Mouse (Mus musculus): ENCODE results near the gene Akap9. TPM values are rescaled to one million over a fixed set of nuclear protein-coding genes. Genes with fewer than 3 reads are reported as not detected.
"Not testable (repeated sequence)": the region's sequence is repeated elsewhere in the genome, so short reads cannot be mapped to it uniquely, and the experiment has no call there.

Gene Akap9
- polyA plus RNA-seq, 1 experiment from 2014 or later, result 121 TPM

DNA sequence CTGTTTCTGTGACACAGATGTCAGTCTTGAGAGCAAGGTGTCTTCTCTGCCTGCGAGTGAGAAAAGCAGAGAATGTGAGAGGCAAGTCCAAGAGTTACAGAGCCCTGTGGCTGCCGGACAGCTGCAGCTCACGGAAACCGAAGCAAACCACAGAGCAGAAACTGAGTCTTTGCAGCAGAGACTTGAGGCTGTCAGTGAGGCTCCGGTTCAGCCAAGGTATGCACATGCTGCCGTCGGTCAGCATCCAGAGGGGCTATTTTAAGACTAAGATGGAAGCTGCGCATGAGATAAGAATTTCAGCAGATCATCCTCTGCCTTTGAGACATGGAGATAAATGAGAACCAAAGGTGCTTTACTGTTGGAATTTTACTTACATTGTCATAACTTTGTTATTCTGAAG lies 48.3 kb downstream of the Akap9 start:
- no peaks in the 10 kb centered on the region for H3K9me3 ChIP-seq
- H3K4me1 ChIP-seq, result 0 out of 2 replicates have a peak, but pooled peaks cover 7% of the 10 kb centered on the region
- H3K27me3 ChIP-seq (ENCODE audit: insufficient read depth, poor library complexity, severe bottlenecking), result no peaks in the 10 kb centered on the region
- peaks cover 50% of the 10 kb centered on the region for H3K36me3 ChIP-seq
- DNase-seq (ENCODE audit: low spot score), result no peak
- WGBS, result 53% methylated on average over 8 of the region's 8 CpGs
- H3K4me3 ChIP-seq, result no peak overlapping the region; the same call in 1 of the 2 replicates
- H3K27ac ChIP-seq, result peak overlapping the region; percentile 44; the same call in 1 of the 2 replicates

DNA sequence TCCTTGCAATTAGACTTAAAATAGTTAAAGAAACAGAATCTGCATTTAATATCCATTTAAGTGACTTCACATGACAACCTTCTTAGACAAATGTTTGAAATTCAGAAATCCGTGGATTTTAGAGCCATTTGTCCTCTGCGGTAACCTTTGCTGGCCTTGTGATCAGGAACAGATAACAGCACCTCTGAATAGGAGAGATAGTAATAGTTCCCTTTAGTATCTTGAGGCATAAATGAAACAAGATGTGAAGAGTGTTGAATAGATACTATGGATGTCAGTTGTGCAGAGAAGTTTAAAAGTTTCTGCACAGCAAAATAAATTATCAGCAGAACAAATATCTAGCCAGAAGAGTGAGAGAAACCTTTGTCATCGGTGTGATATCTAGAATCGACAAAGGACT lies 50.0 kb downstream of the Akap9 start:
- 0 out of 2 replicates have a peak, but pooled peaks cover 7% of the 10 kb centered on the region for H3K4me1 ChIP-seq
- no peak for DNase-seq (ENCODE audit: low spot score)
- peaks cover 45% of the 10 kb centered on the region for H3K36me3 ChIP-seq
- no peaks in the 10 kb centered on the region for H3K9me3 ChIP-seq
- H3K27me3 ChIP-seq (ENCODE audit: insufficient read depth, poor library complexity, severe bottlenecking), result no peaks in the 10 kb centered on the region
- H3K27ac ChIP-seq, result no peak overlapping the region
- no peak overlapping the region for H3K4me3 ChIP-seq
- 89% methylated on average over 4 of the region's 4 CpGs for WGBS

DNA sequence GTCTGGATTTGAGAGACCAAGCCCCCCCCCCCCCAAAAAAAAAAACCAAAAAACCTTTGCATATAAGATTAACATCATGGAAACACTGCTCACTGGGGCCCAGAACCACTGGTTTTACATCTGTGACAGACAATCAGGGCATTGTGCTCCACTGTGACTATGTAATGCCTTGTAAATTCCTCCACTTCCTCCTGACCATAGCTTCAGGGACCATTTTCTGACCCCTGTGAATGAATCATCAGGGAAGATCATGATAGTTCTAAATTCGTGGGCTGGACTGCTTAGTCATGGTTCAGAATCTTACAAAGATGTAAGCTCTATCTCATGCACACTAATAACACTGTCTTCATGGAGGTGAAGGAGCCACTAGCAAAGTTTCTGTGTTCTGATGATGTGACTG lies 61.8 kb downstream of the Akap9 start:
- DNase-seq (ENCODE audit: low spot score), result no peak
- no peak overlapping the region for H3K27ac ChIP-seq
- peaks cover 45% of the 10 kb centered on the region for H3K36me3 ChIP-seq
- no peaks in the 10 kb centered on the region for H3K9me3 ChIP-seq
- no peaks in the 10 kb centered on the region for H3K27me3 ChIP-seq (ENCODE audit: insufficient read depth, poor library complexity, severe bottlenecking)
- H3K4me1 ChIP-seq, result no peaks in the 10 kb centered on the region
- H3K4me3 ChIP-seq, result no peak overlapping the region
- WGBS, result 67% methylated on average over 1 of the region's 1 CpGs

DNA sequence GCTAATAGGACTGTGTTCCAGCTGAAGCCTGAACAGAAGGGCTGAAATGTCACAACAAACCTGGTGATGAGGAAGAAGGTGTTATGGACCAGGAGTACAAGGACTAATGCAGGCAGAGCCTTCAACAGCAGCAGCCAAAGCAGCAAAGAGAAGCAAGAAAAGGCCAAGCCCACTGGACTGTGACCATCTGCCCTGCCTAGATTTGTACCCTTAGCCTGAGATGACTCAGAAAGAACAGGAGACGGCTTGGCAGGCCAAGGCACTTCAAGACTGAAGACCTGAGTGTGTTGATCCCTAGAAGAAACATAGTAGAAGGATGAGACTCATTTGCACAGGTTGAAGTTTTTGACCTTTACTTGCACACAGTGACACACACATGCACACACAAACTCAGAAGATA lies 62.6 kb downstream of the Akap9 start:
- H3K9me3 ChIP-seq, result no peaks in the 10 kb centered on the region
- H3K4me3 ChIP-seq, result no peak overlapping the region
- H3K27ac ChIP-seq, result no peak overlapping the region
- H3K36me3 ChIP-seq, result peaks cover 46% of the 10 kb centered on the region
- 74% methylated on average over 1 of the region's 1 CpGs for WGBS
- H3K4me1 ChIP-seq, result no peaks in the 10 kb centered on the region
- H3K27me3 ChIP-seq (ENCODE audit: insufficient read depth, poor library complexity, severe bottlenecking), result no peaks in the 10 kb centered on the region
- DNase-seq (ENCODE audit: low spot score), result no peak

DNA sequence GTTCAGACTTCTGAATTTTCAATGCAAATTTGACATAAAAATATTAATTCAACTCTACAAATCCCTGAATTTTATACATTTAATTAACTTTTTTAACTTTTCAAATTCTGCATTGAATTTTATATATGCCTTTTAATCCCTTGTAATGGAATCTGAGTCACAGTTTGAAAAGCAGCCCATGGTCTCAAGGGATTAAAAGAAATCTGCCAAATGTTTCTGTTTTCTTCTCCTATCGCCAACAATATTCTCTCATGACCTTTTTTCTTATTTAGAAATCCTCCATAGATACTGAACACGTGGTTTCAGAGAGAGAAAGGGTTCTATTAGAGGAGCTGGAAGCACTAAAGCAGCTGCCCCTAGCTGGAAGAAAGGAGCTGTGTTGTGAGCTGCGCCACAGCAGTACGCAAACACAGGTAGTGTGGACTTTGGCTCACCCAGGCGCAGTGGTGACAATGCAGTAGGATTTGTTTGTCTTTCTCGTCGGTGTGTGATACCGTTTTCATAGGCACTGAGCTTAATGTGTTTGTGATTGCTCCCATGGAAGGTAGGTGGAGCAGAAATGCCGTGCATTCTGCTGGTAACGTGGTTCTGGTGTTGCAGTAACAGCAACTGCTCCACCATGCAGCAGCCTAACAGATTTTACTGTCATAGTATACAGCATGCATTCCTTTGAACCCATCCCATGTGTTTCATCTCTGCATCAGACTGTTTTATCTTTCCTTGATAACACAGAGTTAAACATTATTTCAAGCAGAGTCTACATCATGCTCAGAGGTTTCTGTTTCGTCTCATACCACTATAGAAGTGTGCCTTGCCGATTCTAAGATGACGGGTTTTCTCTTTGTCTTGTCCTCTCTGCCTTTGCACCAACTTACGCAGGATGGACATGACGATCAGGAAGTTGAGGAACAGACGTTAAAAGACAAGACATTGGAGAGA lies 76.9 kb downstream of the Akap9 start:
- Histone ChIP-seq H3K27me3 (ENCODE audit: insufficient read depth, poor library complexity, severe bottlenecking) (no peaks in the 10 kb centered on the region), H3K36me3 (peaks cover 37% of the 10 kb centered on the region), H3K27ac (no peak overlapping the region), H3K4me1 (no peaks in the 10 kb centered on the region), H3K4me3 (no peak overlapping the region), H3K9me3 (no peaks in the 10 kb centered on the region)
- DNase-seq (ENCODE audit: low spot score), result no peak
- 87% methylated on average over 16 of the region's 16 CpGs for whole genome bisulfite sequencing

DNA sequence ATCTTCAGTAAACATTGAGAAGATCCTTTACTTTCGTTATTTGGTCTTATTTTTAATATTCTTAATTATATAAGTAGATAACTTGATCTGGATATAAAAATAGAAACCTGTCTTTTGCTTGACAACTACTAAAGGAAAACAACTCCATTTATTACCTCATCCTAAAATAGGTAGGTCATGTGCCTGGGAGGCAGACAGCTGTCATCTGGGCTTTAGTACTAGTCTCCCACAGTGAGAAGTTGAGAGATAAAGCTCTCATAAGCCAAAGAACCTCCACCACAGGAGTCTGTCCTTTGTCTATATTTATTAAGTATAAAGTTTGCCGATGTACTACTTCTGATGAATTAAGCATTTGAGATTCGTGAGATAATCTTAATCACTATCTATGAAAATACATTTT lies 78.8 kb downstream of the Akap9 start:
- 88% methylated on average over 3 of the region's 3 CpGs for WGBS
- Histone ChIP-seq H3K4me3 (no peak overlapping the region), H3K27ac (no peak overlapping the region), H3K4me1 (no peaks in the 10 kb centered on the region), H3K36me3 (peaks cover 50% of the 10 kb centered on the region), H3K9me3 (no peaks in the 10 kb centered on the region), H3K27me3 (ENCODE audit: insufficient read depth, poor library complexity, severe bottlenecking) (no peaks in the 10 kb centered on the region)
- no peak for DNase-seq (ENCODE audit: low spot score)

DNA sequence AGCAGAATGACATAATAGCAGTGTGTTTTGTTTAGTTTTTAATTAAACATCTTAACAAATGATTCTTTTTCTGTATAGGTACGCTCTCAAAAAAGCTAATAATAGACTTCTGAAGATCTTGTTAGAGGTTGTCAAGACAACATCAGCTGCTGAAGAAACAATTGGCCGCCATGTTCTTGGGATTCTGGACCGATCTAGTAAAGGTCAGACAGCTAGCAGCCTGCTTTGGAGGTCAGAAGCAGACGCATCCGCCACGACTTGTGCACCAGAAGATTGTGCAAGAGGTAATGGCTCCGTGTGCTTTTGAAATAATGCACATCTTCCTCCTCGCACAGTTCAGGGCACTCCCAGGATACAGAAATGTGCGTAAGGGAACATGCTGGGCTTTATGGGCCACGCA lies 80.4 kb downstream of the Akap9 start:
- Histone ChIP-seq H3K36me3 (peaks cover 61% of the 10 kb centered on the region), H3K27me3 (ENCODE audit: insufficient read depth, poor library complexity, severe bottlenecking) (no peaks in the 10 kb centered on the region), H3K4me1 (no peaks in the 10 kb centered on the region), H3K4me3 (no peak overlapping the region), H3K9me3 (no peaks in the 10 kb centered on the region), H3K27ac (no peak overlapping the region)
- no peak for DNase-seq (ENCODE audit: low spot score)
- WGBS, result 90% methylated on average over 10 of the region's 10 CpGs

DNA sequence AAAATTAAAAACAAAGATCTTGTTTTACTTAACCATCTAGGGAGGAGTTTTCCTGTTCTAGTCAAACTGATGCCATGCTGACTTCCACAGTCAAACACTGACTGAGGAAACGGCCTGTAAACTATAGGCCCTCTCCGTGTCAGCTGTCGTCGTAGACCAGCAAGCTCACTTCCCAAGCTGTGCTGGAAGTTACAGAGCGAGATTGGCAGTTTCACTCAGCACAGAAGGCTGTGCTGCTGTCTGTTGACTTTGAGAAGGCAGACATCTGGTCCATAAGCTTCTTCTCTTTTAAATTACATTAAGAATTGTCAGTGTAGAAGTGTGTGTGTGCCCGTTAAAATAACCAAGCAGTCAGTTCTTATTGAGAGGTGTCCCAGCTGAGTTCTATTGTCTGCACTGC lies 81.7 kb downstream of the Akap9 start:
- Histone ChIP-seq H3K4me3 (no peak overlapping the region), H3K36me3 (peaks cover 67% of the 10 kb centered on the region), H3K4me1 (no peaks in the 10 kb centered on the region), H3K9me3 (no peaks in the 10 kb centered on the region), H3K27me3 (ENCODE audit: insufficient read depth, poor library complexity, severe bottlenecking) (no peaks in the 10 kb centered on the region), H3K27ac (no peak overlapping the region)
- no peak for DNase-seq (ENCODE audit: low spot score)
- WGBS, result 87% methylated on average over 6 of the region's 6 CpGs

DNA sequence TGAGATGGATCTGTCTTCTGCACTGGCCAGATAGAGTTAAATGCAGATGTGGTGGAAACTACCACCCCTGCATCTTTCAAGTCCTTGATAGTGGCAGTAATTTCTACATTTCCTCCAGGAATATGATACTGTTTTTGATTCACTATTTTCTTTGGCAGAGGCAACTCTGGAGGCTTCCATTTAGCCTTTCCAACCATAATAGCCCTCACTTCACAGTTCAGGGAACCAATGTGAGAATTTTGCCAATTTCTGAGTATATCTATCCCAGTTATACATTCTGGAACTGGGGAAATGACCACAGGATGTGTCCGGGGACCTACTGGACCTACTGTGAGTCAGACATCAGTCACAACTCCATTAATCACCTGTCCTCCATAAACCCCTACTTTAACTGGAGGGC lies 89.8 kb downstream of the Akap9 start:
- not testable (repeated sequence) for DNase-seq (ENCODE audit: low spot score); H3K27me3 ChIP-seq (ENCODE audit: insufficient read depth, poor library complexity, severe bottlenecking); H3K4me1 ChIP-seq; H3K9me3 ChIP-seq; H3K4me3 ChIP-seq; H3K27ac ChIP-seq
- peaks cover 49% of the 10 kb centered on the region; the same call in 1 of the 2 replicates for H3K36me3 ChIP-seq
- WGBS, result 88% methylated on average over 1 of the region's 1 CpGs

DNA sequence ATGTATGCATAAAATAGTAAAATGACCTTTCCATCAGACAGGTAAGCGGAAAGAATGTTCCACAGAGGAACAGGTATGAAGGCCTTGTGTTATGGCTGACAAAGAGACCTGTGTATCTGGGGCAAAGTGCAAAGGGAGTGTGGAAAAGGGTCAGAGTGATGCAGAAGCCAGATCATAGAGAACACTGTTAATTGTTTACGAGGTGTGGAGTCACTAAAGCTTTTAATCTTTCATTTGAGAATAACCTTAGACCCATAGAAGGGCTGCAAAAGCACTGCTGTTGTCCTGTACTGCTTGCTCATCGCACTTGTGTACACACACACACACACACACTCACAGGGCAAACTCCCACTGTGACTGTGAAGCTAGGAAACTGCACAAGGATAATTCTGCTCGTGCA lies 91.5 kb downstream of the Akap9 start:
- no peak for DNase-seq (ENCODE audit: low spot score)
- H3K36me3 ChIP-seq, result peaks cover 32% of the 10 kb centered on the region; the same call in 1 of the 2 replicates
- H3K27me3 ChIP-seq (ENCODE audit: insufficient read depth, poor library complexity, severe bottlenecking), result no peaks in the 10 kb centered on the region
- H3K27ac ChIP-seq, result no peak overlapping the region
- H3K4me1 ChIP-seq, result peaks cover 13% of the 10 kb centered on the region
- H3K9me3 ChIP-seq, result no peaks in the 10 kb centered on the region
- H3K4me3 ChIP-seq, result no peak overlapping the region
- 92% methylated on average over 4 of the region's 4 CpGs for WGBS

DNA sequence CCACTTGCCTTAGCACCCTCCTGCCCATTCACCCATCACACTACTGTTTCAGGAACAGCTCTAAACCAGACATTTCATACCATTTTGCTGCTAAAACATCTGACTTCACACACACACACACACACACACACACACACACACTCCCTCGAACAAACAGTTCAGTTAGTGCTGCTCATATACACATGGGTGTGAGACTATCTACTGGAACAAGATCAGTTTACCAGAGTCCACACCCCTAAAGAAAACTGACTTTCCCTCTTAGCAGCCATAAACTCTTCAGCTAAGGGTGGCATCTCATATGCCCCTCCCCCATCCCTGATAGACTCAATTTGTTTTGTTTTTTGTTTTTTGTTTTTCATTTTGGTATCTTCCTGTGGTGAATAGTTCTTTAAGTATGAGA lies 92.2 kb downstream of the Akap9 start:
- no peaks in the 10 kb centered on the region for H3K9me3 ChIP-seq
- H3K4me3 ChIP-seq, result no peak overlapping the region
- H3K27me3 ChIP-seq (ENCODE audit: insufficient read depth, poor library complexity, severe bottlenecking), result no peaks in the 10 kb centered on the region
- H3K27ac ChIP-seq, result no peak overlapping the region
- H3K36me3 ChIP-seq, result peaks cover 29% of the 10 kb centered on the region; the same call in 1 of the 2 replicates
- H3K4me1 ChIP-seq, result peaks cover 18% of the 10 kb centered on the region
- no peak for DNase-seq (ENCODE audit: low spot score)
- 84% methylated on average over 1 of the region's 1 CpGs for WGBS

DNA sequence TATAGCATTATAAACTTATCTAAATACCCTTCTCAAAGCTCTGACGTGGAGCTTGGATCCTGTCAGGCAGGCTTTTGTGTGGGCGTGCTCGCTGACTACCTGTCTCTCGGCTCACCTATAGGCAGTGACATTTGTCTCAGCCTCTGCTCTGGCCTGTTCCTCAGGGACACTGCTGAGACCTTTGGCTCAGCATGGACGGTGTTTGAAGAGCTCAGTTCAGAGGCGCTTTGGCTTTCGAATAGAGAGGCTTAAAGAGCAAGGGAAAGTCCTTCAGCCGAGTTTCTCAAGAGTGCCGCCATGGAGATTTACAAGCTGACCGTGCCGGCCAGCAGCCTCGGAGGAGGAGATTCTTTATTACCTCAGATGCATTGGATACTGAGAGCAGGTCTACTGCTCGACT lies 95.3 kb downstream of the Akap9 start:
- no peak overlapping the region for H3K27ac ChIP-seq
- no peaks in the 10 kb centered on the region for H3K9me3 ChIP-seq
- H3K4me1 ChIP-seq, result peaks cover 14% of the 10 kb centered on the region
- no peak overlapping the region for H3K4me3 ChIP-seq
- no peaks in the 10 kb centered on the region for H3K27me3 ChIP-seq (ENCODE audit: insufficient read depth, poor library complexity, severe bottlenecking)
- peaks cover 27% of the 10 kb centered on the region; the same call in 1 of the 2 replicates for H3K36me3 ChIP-seq
- WGBS, result 70% methylated on average over 13 of the region's 13 CpGs
- DNase-seq (ENCODE audit: low spot score), result no peak

DNA sequence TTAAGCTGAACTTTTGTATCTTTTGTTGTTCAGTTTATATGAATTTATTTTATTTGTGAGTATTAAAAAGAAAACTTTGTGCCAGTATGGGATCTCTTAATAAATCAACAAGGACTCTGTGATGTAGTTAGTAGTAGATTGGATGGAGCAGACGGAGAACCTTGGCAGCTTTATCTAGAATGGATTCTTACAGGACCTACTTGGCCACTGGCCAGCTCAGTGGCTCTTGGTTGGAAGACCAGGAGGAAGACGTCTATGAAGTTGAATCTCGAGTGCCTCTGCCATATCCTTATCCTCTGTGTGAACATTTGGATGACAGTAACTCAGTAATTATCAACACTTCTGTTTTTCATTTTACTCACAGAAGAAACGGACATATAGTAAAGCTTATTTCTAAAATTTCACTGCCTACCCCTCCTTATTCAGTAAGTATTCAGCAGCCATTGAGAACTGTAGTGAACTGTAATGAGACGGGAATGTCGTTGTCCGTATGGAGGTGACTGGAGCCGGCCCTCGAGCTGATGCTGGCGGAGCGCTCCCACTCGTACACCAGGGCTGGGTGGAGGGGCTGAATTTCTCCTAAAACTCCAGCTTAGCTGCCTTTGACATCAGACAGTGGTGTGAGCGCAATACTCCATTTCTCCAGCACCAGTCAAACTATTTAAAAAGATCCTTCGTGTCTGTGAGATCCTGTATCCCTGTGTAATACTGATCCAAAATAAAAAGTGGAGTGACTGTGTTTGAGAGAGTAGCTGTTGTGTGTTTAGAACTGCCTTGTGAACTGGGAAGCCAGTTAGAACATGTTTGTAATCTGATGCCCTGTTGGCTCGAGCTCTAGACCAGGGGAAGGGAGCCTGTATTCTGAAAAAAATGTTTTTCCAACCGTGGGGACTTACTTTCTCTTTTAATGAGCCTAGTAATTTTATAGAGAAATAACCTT lies 96.2 kb downstream of the Akap9 start:
- no peaks in the 10 kb centered on the region for H3K27me3 ChIP-seq (ENCODE audit: insufficient read depth, poor library complexity, severe bottlenecking)
- no peaks in the 10 kb centered on the region for H3K9me3 ChIP-seq
- no peak overlapping the region for H3K4me3 ChIP-seq
- peaks cover 25% of the 10 kb centered on the region; the same call in 1 of the 2 replicates for H3K36me3 ChIP-seq
- 51% methylated on average over 16 of the region's 16 CpGs for WGBS
- H3K4me1 ChIP-seq, result peaks cover 14% of the 10 kb centered on the region
- H3K27ac ChIP-seq, result peak overlapping the region; percentile 67
- DNase-seq (ENCODE audit: low spot score), result no peak
